Comparison of ENCODE assay signal across 8 mouse cellular contexts in genomic region chr6:37054435-37055020, GRCm38 (mm10).
DNase-seq lines count a peak whose midpoint lies in the region; ATAC-seq and TF ChIP-seq lines count a peak whose summit lies in the region.

No protein-coding gene starts in this region.

- no peak overlapping the region for H3K4me2 ChIP-seq in hindbrain, postnatal 0 days (ENCODE audit: low read depth, low read length)

- H3K9me3 ChIP-seq in hindbrain, postnatal 0 days (ENCODE audit: low read length): no peaks in the 10 kb centered on the region

- WGBS in hindbrain, postnatal 0 days: 47% methylated on average over 6 of the region's 6 CpGs

- H3K36me3 ChIP-seq in hindbrain, postnatal 0 days (ENCODE audit: insufficient read depth, low read length): 0 out of 2 replicates have a peak, but pooled peaks cover 3% of the 10 kb centered on the region

- peak overlapping the region; percentile 15; the same call in 1 of the 2 replicates for H3K27ac ChIP-seq in left cerebral cortex, adult 2 months
- no peak overlapping the region for H3K27ac ChIP-seq in hindbrain, postnatal 0 days

- H3K4me1 ChIP-seq in hindbrain, postnatal 0 days (ENCODE audit: insufficient read depth, low read length): no peaks in the 10 kb centered on the region

- TF ChIP-seq CTCF in left cerebral cortex, adult 2 months (IDR thresholded peaks at IDR 0.05): peak; percentile 87
- TF ChIP-seq CTCF in hindbrain, postnatal 0 days (IDR thresholded peaks at IDR 0.05; ENCODE audit: low read depth): peak; percentile 80

- peak; percentile 81 for DNase-seq in embryo, embryonic 10 days (ENCODE audit: low spot score)
- DNase-seq in embryo, embryonic 9.5 days (ENCODE audit: extremely low spot score): no peak
- DNase-seq in left cerebral cortex, adult 2 months (ENCODE audit: extremely low spot score in 1 of 2, low spot score in 2 of 2): no peak
- DNase-seq in left cerebral cortex, postnatal 36 days (ENCODE audit: low spot score in 2 of 2): no peak
- DNase-seq in hindbrain, postnatal 0 days (ENCODE audit: low spot score): peak; percentile 88
- peak; percentile 39 for DNase-seq in telencephalon, adult 2 months (ENCODE audit: low read depth, low spot score)

- no peak overlapping the region for H3K9ac ChIP-seq in hindbrain, postnatal 0 days (replicated peaks; ENCODE audit: low read length)

- intact Hi-C loops in left cerebral cortex, adult 2 months (cut with DNase I): loop anchor here (1.0 kb wide), 1 partner anchor 297 kb away; no protein-coding TSS in a partner anchor
- intact Hi-C loops in left cerebral cortex, postnatal 36 days (cut with DNase I): loop anchor here (1.0 to 2.0 kb wide), 2 partner anchors 297 to 394 kb away; no protein-coding TSS in a partner anchor

- ATAC-seq in activated CD4-positive, CD25-positive, alpha-beta regulatory T cell, adult 4 months: peak; percentile 75
- peak; percentile 53; the same call in 1 of the 2 replicates for ATAC-seq in hindbrain, postnatal 0 days
- no peak for ATAC-seq in erythroid progenitor cell, adult 5-6 weeks (replicated peaks; ENCODE audit: low FRiP score, poor library complexity, severe bottlenecking)

- no peak overlapping the region for H3K4me3 ChIP-seq in left cerebral cortex, adult 2 months
- no peak overlapping the region for H3K4me3 ChIP-seq in hindbrain, postnatal 0 days (ENCODE audit: low read length)

- no peaks in the 10 kb centered on the region for H3K27me3 ChIP-seq in hindbrain, postnatal 0 days (ENCODE audit: insufficient read depth, low read length)

Comparison
In these comparisons a context has a peak if more than half of its experiments do, and no peak if none do; other contexts are left out.
1. DNase-seq: peak in embryo, embryonic 10 days (single experiment), hindbrain, postnatal 0 days (single experiment) and telencephalon, adult 2 months (single experiment); none in embryo, embryonic 9.5 days (single experiment), left cerebral cortex, adult 2 months (0 of 2) and left cerebral cortex, postnatal 36 days (0 of 2).